Mouse (Mus musculus): ENCODE results near the gene Scn9a.

DNA sequence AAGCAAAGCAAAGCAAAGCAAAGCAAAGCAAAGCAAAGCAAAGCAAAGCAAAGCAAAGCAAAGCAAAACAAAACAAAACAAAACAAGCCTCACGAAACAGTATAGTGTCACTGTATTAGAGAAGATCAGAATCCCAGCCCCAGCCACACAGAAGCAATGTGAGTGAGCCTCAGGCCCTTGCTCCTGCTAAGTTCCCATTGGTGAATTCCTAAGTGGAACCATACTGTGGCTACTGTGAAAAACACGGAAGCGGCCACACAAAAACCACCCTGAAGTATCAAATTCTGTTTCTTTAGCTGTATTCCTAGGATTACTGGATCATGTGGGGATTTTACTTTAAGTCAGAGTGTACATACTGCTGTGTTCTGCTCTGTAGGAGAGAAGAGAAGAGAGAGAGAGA, 198.5 kb downstream of the Scn9a start:
- no peak for TF ChIP-seq CTCF (IDR thresholded peaks at IDR 0.05; ENCODE audit: control insufficient read depth, insufficient read depth, low read length)
- TF ChIP-seq POLR2A (IDR thresholded peaks at IDR 0.05; ENCODE audit: borderline replicate concordance, control insufficient read depth, low read depth, low read length) = no peak
